Mouse (Mus musculus): Measurements from ENCODE around the gene Ppm1k. TPM values are rescaled to one million over a fixed set of nuclear protein-coding genes. Genes with fewer than 3 reads are reported as not detected.

The Ppm1k gene
- 5.6 and 5.7 TPM in 2 replicates for polyA plus RNA-seq (2014; fragmentation: Nextera tagmentation; extraction: Ambion mirVana)

DNA sequence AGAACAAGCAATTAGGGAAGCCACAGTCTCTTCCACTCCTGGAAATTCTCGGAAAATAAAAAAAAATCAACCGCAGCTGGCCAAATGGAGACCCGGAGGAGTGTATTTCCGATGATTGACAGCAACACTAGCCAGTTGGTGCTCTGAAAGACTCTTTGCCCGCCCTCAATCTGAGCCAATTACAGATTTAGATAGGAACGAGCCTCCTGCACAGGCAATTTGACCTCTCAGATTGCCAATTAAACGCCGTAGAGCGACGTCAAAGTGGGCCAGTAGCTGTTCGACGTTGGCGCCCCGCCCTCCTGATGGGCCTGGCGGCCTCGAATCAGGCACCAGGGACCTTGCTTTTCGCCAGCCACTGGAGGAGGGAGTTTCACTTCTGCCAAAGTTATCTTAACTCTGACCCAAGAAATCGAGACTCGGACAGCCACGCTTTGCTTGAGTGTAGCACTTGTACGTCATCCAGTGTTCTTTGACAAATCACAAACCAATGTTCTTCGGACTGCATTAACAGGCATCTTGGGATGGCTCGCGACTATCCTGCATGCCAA, at the start of gene Ppm1k:
TSS of gene Ppm1k (minus strand) at position 83 of the 551 bp plus-strand sequence.
- peak within 1 kb of the TSS; percentile 75 for H3K4me2 ChIP-seq
- H3K36me3 ChIP-seq (ENCODE audit: control insufficient read depth, insufficient read depth, low read length), result no peaks in the 10 kb centered on the region
- no peaks in the 10 kb centered on the region for H3K9me3 ChIP-seq (ENCODE audit: control insufficient read depth, low read length)
- H3K27me3 ChIP-seq (ENCODE audit: control insufficient read depth, insufficient read depth, low read length), result no peaks in the 10 kb centered on the region
- ATAC-seq (ENCODE audit: low FRiP score) (peak; percentile 98), DNase-seq (ENCODE audit: low spot score, missing footprints) (peak; percentile 99)
- 0 out of 2 replicates have a peak within 1 kb of the TSS, but pooled peaks have one; percentile 37 for H3K27ac ChIP-seq (ENCODE audit: low read depth, low read length)
- H3K4me3 ChIP-seq (ENCODE audit: low read depth, low read length), result peak within 1 kb of the TSS; percentile 38
- peak within 1 kb of the TSS; percentile 65 for H3K9ac ChIP-seq (ENCODE audit: low read length)
- peaks cover 8% of the 10 kb centered on the region for H3K4me1 ChIP-seq (ENCODE audit: control insufficient read depth, insufficient read depth, low read length)
- WGBS, result under 1% methylated on average over 24 of the region's 24 CpGs

DNA sequence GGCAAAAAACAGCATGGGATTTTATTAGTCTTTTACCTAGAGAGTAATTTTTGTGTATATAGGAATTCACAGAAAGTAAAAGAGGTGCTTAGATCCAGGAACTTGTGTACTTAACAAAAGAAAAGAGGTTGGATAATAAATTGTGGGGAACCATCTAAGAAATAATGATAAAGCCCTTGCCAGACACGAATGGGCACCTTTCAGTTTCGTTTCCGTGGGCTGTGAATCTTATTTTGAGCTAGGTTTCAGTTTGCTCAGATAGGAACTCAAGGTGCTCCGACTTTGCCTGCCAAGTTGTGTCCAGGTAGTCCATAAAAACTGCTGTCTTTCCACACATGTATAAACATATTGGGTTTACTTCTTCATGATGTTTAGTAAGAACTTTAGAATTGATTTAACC, 47.1 kb upstream of the Ppm1k start:
- H3K9ac ChIP-seq (ENCODE audit: low read length), result no peak overlapping the region
- no peaks in the 10 kb centered on the region for H3K4me1 ChIP-seq (ENCODE audit: control insufficient read depth, insufficient read depth, low read length)
- ATAC-seq (ENCODE audit: low FRiP score) (no peak), DNase-seq (ENCODE audit: low spot score, missing footprints) (no peak)
- no peak overlapping the region for H3K27ac ChIP-seq (ENCODE audit: low read depth, low read length)
- H3K4me2 ChIP-seq, result no peak overlapping the region
- H3K9me3 ChIP-seq (ENCODE audit: control insufficient read depth, low read length), result no peaks in the 10 kb centered on the region
- H3K4me3 ChIP-seq (ENCODE audit: low read depth, low read length), result no peak overlapping the region
- H3K36me3 ChIP-seq (ENCODE audit: control insufficient read depth, insufficient read depth, low read length), result no peaks in the 10 kb centered on the region
- no peaks in the 10 kb centered on the region for H3K27me3 ChIP-seq (ENCODE audit: control insufficient read depth, insufficient read depth, low read length)
- WGBS, result 85% methylated on average over 4 of the region's 4 CpGs

DNA sequence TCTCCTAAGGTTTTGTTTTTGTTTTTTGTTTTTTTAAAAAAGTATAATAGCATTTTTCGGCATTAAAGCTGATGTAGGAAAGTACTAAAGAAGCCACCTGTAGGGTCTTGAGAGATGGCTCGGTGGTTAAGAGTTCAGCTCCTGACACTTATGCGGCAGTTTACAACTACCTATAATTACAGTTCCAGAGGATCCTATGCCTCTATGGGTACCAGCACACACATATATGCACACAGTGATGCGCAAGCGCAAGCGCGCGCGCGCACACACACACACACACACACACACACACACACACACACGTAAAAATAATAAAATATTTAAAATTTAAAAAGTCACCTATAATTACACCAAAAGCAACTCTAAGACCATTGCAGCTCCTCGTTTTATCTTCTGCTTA, 46.3 kb upstream of the Ppm1k start:
- Histone ChIP-seq H3K27ac (ENCODE audit: low read depth, low read length) (no peak overlapping the region), H3K27me3 (ENCODE audit: control insufficient read depth, insufficient read depth, low read length) (no peaks in the 10 kb centered on the region), H3K4me2 (peak overlapping the region; percentile 66; the same call in 1 of the 2 replicates), H3K36me3 (ENCODE audit: control insufficient read depth, insufficient read depth, low read length) (no peaks in the 10 kb centered on the region), H3K4me1 (ENCODE audit: control insufficient read depth, insufficient read depth, low read length) (no peaks in the 10 kb centered on the region), H3K4me3 (ENCODE audit: low read depth, low read length) (no peak overlapping the region), H3K9me3 (ENCODE audit: control insufficient read depth, low read length) (no peaks in the 10 kb centered on the region), H3K9ac (ENCODE audit: low read length) (no peak overlapping the region)
- ATAC-seq (ENCODE audit: low FRiP score), result 0 out of 2 replicates have a peak, but pooled peaks have one; percentile 40
- 89% methylated on average over 12 of the region's 12 CpGs for WGBS
- no peak for DNase-seq (ENCODE audit: low spot score, missing footprints)

DNA sequence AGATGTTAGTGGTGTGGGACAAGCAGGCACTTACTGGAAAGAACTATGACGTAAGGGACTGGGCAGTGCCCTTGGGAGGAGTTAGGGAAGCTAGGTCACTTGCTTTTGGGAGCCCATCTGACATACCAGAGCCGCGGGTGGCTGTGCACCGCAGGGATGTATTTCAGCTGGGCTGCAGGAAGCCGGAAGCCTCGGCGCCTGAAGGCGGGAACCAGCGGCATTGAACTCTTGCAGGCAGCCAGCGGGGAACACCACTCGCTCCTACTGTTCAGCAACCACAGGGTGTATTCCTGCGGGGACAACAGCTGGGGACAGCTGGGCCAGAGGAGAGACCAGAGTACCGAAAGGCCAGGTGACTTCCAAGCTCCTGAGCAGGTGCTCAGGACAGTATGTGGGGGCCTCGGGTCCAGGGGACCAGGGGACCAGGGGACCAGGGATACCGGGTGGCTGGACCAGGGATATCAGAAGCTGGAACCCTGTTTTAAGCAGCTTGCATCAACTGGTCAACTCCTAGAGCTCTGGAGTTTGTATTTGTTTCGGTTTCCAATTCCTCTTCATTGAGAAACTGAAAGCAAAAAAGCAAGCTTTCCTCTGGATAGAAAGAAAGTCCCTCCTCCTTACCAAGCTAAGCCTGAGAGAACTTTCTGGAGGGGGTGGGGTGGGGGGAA, 45.7 kb upstream of the Ppm1k start, which contains the start of gene Herc6:
TSS of gene Herc6 (plus strand) at position 120 of the 668 bp plus-strand sequence.
- 5% methylated on average over 16 of the region's 16 CpGs for WGBS
- no peak within 1 kb of the TSS for H3K27ac ChIP-seq (ENCODE audit: low read depth, low read length)
- H3K9me3 ChIP-seq (ENCODE audit: control insufficient read depth, low read length), result no peaks in the 10 kb centered on the region

DNA sequence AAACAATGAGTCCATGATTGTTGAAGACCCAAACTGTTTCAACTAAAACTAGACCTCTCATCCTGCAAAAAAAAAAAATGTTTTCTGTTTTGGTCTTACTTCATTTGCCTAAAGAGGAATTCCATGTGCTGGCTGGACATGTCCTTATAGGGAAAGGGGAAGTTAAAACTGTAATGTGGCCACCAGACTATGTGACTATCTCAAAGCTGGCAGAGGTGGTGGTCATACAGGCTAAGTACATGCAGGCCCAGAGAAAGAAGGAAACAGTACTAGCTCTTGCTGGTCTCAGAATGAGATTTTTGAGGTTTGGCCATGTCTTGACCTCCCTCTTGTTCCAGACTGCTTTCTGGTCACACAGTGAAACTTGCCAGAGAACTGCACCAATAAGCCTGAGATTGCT, 36.3 kb upstream of the Ppm1k start:
- Histone ChIP-seq H3K9me3 (ENCODE audit: control insufficient read depth, low read length) (no peaks in the 10 kb centered on the region), H3K27me3 (ENCODE audit: control insufficient read depth, insufficient read depth, low read length) (no peaks in the 10 kb centered on the region), H3K4me3 (ENCODE audit: low read depth, low read length) (no peak overlapping the region), H3K9ac (ENCODE audit: low read length) (no peak overlapping the region), H3K36me3 (ENCODE audit: control insufficient read depth, insufficient read depth, low read length) (no peaks in the 10 kb centered on the region), H3K4me2 (no peak overlapping the region), H3K4me1 (ENCODE audit: control insufficient read depth, insufficient read depth, low read length) (no peaks in the 10 kb centered on the region), H3K27ac (ENCODE audit: low read depth, low read length) (no peak overlapping the region)
- no peak for DNase-seq (ENCODE audit: low spot score, missing footprints)
- no peak for ATAC-seq (ENCODE audit: low FRiP score)

More for the DNA sequence above, 45.7 kb upstream of the Ppm1k start, which contains the start of gene Herc6:
- Histone ChIP-seq H3K4me1 (ENCODE audit: control insufficient read depth, insufficient read depth, low read length) (no peaks in the 10 kb centered on the region), H3K4me2 (peak within 1 kb of the TSS; percentile 66), H3K27me3 (ENCODE audit: control insufficient read depth, insufficient read depth, low read length) (no peaks in the 10 kb centered on the region), H3K9ac (ENCODE audit: low read length) (peak within 1 kb of the TSS; percentile 70), H3K4me3 (ENCODE audit: low read depth, low read length) (peak within 1 kb of the TSS; percentile 32), H3K36me3 (ENCODE audit: control insufficient read depth, insufficient read depth, low read length) (no peaks in the 10 kb centered on the region)
- ATAC-seq (ENCODE audit: low FRiP score), result peak; percentile 81
- peak; percentile 91 for DNase-seq (ENCODE audit: low spot score, missing footprints)

DNA sequence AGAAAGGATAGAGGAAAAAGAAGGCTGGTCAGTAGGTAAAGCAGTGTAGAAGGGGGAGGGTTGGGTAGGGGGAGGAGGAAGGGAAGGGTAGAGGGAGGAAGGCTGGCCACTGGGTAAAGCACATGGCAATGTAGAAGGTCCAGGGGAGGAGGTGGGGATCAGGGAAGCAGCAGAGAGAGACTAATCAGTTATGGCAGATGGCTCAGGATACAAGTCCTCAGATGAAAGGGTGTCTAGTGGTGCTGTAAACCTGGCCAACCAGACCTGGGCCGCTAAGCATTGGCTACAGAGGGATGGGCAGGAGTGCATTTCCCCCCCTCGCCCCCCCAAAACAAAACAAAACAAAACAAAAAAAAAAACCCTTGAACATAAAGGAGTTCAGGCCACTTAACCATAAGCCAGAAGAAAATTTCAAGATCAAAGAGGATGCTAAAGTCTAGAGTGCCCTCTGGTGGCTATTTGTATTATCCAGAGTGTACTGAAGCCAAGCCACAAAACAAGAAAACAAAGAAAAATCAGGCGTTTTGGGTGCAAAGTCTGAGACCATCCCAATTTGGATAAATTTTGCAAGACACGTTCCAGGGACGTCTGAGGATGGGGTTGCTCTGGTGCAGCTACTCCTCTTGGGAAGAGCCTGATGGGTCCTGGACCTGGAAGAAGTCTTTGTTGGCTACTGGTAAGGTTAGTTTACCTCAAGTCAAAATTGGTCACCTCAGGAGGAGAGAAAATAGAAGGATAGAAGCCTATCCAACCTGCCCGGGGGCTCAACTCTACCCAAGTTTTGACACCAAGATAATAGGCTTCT, 35.1 kb upstream of the Ppm1k start:
- no peak overlapping the region for H3K27ac ChIP-seq (ENCODE audit: low read depth, low read length)
- DNase-seq (ENCODE audit: low spot score, missing footprints) (peak; percentile 93), ATAC-seq (ENCODE audit: low FRiP score) (peak; percentile 82)
- H3K27me3 ChIP-seq (ENCODE audit: control insufficient read depth, insufficient read depth, low read length), result no peaks in the 10 kb centered on the region
- no peak overlapping the region for H3K4me2 ChIP-seq
- H3K36me3 ChIP-seq (ENCODE audit: control insufficient read depth, insufficient read depth, low read length), result no peaks in the 10 kb centered on the region
- H3K9ac ChIP-seq (ENCODE audit: low read length), result no peak overlapping the region
- H3K4me3 ChIP-seq (ENCODE audit: low read depth, low read length), result no peak overlapping the region
- no peaks in the 10 kb centered on the region for H3K4me1 ChIP-seq (ENCODE audit: control insufficient read depth, insufficient read depth, low read length)
- H3K9me3 ChIP-seq (ENCODE audit: control insufficient read depth, low read length), result no peaks in the 10 kb centered on the region
- 12% methylated on average over 6 of the region's 6 CpGs for WGBS

DNA sequence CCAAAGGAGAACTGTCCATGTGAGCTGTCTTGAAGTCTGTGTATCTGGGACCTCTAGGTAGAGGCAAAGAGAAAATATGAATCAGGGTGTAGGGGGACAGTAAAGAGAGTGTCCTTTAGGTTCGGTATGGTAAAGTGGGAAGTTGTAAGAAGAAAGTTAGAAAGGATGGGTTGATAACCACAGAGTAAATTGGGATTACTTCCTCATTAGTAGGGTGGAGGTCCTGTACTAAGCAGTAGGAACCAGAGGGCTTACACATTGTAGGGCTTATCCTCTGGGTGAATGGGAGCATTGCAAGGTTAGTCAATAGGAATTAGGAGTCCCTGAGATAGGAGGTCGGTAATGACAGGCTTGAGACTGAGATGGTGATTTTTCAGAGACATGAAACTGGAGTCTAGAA, 32.4 kb upstream of the Ppm1k start:
- WGBS, result 86% methylated on average over 2 of the region's 2 CpGs
- Histone ChIP-seq H3K4me2 (no peak overlapping the region), H3K4me1 (ENCODE audit: control insufficient read depth, insufficient read depth, low read length) (no peaks in the 10 kb centered on the region), H3K36me3 (ENCODE audit: control insufficient read depth, insufficient read depth, low read length) (no peaks in the 10 kb centered on the region), H3K9me3 (ENCODE audit: control insufficient read depth, low read length) (no peaks in the 10 kb centered on the region), H3K4me3 (ENCODE audit: low read depth, low read length) (no peak overlapping the region), H3K9ac (ENCODE audit: low read length) (no peak overlapping the region), H3K27ac (ENCODE audit: low read depth, low read length) (no peak overlapping the region), H3K27me3 (ENCODE audit: control insufficient read depth, insufficient read depth, low read length) (no peaks in the 10 kb centered on the region)
- DNase-seq (ENCODE audit: low spot score, missing footprints), result no peak
- ATAC-seq (ENCODE audit: low FRiP score), result no peak

DNA sequence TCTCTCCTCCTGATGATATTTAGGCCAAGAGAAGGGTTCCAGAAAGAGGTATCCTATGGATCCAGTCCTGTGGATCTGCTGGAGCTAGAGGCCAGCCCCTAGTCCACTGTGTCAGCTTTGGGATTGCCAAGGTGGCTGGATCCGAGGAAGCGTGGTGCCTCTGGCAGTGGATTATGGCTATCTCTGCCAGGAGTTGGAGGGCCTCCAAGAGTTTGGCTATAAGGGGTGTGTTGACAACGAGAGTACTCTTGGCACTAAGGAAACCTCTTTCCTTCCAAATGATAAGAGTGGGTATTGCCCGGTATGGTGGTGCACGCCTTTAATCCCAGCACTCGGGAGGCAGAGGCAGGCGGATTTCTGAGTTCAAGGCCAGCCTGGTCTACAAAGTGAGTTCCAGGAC, 30.2 kb upstream of the Ppm1k start:
- ATAC-seq (ENCODE audit: low FRiP score), result no peak
- 96% methylated on average over 7 of the region's 7 CpGs for WGBS
- Histone ChIP-seq H3K27me3 (ENCODE audit: control insufficient read depth, insufficient read depth, low read length) (no peaks in the 10 kb centered on the region), H3K36me3 (ENCODE audit: control insufficient read depth, insufficient read depth, low read length) (no peaks in the 10 kb centered on the region), H3K9ac (ENCODE audit: low read length) (no peak overlapping the region), H3K4me1 (ENCODE audit: control insufficient read depth, insufficient read depth, low read length) (no peaks in the 10 kb centered on the region), H3K4me2 (no peak overlapping the region), H3K9me3 (ENCODE audit: control insufficient read depth, low read length) (no peaks in the 10 kb centered on the region), H3K4me3 (ENCODE audit: low read depth, low read length) (no peak overlapping the region), H3K27ac (ENCODE audit: low read depth, low read length) (no peak overlapping the region)
- DNase-seq (ENCODE audit: low spot score, missing footprints), result no peak

DNA sequence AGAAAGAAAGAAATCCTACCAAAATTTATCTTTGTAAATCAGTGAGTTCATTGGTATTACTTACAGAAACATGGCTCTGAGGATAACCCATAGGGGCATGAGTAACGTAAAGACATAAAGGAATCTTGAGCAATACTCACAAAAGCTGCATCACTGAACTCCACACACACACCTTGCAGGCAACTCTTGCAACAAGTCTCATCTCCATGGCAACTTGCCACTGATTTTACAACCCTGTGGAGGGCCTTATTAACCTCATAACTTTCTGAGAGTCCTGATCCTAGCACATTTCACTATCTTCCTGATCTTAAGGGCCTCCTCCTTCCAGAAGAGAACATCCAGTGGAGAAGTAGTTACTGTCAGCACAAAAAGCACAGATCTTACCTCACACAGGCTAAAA, 28.2 kb upstream of the Ppm1k start:
- Histone ChIP-seq H3K27me3 (ENCODE audit: control insufficient read depth, insufficient read depth, low read length) (no peaks in the 10 kb centered on the region), H3K4me3 (ENCODE audit: low read depth, low read length) (no peak overlapping the region), H3K36me3 (ENCODE audit: control insufficient read depth, insufficient read depth, low read length) (no peaks in the 10 kb centered on the region), H3K9ac (ENCODE audit: low read length) (no peak overlapping the region), H3K4me2 (no peak overlapping the region), H3K4me1 (ENCODE audit: control insufficient read depth, insufficient read depth, low read length) (no peaks in the 10 kb centered on the region), H3K27ac (ENCODE audit: low read depth, low read length) (no peak overlapping the region), H3K9me3 (ENCODE audit: control insufficient read depth, low read length) (no peaks in the 10 kb centered on the region)
- ATAC-seq (ENCODE audit: low FRiP score), result no peak
- 87% methylated on average over 1 of the region's 1 CpGs for WGBS
- DNase-seq (ENCODE audit: low spot score, missing footprints), result no peak

Measured in midbrain, embryonic 11.5 days (tissue).